Mouse (Mus musculus) inflammation-experienced regulatory T-cells, adult 6 months (primary cell): Measurements from ENCODE around the gene Man2b1. TPM values are rescaled to one million over a fixed set of nuclear protein-coding genes. Genes with fewer than 3 reads are reported as not detected.
"Not testable (repeated sequence)": the region's sequence is repeated elsewhere in the genome, so short reads cannot be mapped to it uniquely, and the experiment has no call there.

Experiments
- ATAC-seq: one replicate; pipeline ENCODE4 v1.8.0; 2017
- polyA plus RNA-seq, 3 experiments: library from polyadenylated mRNA; unstranded; fragments of 100-300 nt; shearing (Covaris generic); gene quantifications; one replicate each; pipeline ENCODE4 v1.2.1; 2017

Man2b1 gene
- polyA plus RNA-seq, 3 experiments from 2014 or later = 80.8 to 94.7 (median 83.8) TPM

DNA sequence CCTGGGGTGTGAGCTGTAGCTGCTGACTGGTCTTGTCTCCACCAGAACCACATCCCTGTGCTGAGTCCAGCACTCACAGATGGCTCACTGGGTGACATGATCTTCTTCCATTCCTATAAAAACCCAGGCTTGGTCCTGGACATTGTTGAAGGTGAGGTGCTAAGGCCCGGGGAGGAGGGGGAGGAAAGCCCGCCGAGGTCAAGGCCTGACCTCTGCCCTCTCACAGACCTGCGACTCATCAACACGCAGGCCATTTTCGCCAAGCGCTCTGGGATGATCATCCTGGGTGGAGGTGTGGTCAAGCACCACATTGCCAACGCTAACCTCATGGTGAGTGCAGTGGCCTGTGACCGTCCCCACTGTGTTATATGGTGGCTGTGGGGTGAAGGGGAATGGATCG lies 8.9 kb upstream of the Man2b1 start:
- no peak for ATAC-seq

- no peak for ATAC-seq
Measured at GRCm38 (mm10) chr8:85074617-85075016, 8.5 kb upstream of the Man2b1 start.

DNA sequence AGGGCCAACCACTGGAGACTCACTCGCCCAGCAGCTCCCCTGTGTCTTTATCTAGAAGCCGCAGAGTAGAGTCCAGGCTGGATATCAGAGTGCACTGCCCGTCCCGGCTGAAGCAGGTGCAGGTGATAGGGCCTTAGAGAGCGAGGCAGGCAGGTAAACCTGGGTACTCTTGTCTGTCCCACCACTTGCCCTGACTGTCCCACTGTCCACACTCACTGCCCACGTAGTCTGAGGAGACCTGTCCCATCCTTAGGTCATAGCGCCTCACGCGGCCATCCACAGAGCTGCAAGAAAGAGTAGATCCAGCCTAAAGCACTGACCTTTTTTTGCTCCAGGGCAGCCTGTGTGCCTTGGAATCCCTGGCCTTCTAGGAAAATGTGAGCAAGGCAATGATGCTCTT lies 7.1 kb upstream of the Man2b1 start:
- ATAC-seq = no peak

DNA sequence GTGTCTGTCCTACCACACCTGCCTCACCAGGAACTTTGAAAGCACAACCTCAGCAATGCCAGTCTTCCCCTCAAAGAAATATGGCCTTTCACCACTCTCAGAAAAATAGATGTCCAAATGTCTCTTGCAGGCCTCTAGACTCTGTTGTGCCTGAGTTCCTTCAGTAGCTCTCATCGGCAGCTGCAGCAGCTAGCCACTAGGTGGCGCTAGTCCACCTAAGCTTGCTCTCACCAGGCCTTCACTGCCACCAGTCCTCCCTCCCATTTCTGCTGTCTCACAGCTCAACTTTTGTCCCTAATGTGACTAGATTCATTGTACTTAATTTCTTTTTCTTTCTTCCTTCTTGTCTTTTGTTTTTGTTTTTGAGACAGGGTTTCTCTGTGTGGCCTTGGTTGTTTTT lies 6.1 kb upstream of the Man2b1 start:
- ATAC-seq = peak; percentile 62

DNA sequence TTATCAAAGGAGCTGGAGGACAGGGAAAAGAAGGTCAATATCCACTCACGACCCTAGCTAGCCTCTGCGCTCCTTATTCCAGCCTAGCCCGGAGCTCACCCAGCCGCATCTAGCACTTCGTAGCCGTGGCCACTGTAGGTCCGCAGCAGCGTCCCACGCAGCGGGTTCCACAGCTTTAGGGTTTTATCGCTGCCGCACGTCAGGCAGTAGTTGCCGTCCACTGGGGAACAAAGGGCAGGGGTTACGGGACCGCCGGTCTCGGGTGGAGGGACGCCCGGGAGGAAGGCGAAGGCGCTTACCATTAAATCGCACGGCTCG lies 2.9 kb upstream of the Man2b1 start:
- no peak for ATAC-seq

GRCm38 (mm10) chr8:85080532-85081215 lies 2.4 kb upstream of the Man2b1 start, which contains the start of gene Wdr83os:
TSS of gene Wdr83os (plus strand) at chr8:85080740.
- peak; percentile 18 for ATAC-seq

DNA sequence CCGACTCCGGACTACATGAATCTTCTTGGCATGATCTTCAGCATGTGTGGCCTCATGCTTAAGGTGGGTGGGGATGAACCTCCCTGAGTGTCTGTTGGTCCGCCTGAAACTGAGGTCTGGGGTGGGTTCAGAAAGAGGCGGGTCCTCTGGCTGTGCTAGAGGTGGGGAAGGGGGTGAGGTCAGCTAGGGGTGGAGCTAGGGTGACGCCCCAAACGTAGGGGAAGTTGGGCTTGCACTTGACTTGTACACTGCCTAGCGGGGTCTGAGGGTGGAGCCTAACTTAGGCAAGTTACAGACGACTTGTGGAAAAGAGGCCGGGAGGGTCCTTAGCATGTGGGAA lies 1.9 kb upstream of the Man2b1 start, which contains the start of gene Wdr83:
Gene Wdr83, minus strand, starts transcription at position 91 of the 340 bp plus-strand sequence.
- peak; percentile 27 for ATAC-seq

DNA sequence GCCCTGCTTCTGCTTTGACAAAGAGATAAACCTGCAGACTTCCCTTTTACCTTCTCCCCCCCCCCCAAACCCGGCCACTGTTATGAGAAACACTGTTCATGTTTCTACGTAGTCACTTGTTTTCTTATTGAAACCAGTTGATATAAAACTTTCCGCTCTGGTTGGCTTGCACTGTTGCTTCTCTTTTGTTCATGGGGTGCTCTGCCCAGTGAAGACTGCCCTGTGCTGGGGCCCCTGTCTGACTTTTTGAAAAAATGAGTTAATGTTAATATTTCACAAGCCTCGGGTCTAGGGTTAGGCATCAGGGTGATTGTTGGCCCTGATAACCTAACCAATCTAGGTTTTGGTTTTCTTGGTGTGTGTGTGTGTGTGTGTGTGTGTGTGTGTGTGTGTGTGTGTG lies 901 bp upstream of the Man2b1 start:
- ATAC-seq = not testable (repeated sequence)

DNA sequence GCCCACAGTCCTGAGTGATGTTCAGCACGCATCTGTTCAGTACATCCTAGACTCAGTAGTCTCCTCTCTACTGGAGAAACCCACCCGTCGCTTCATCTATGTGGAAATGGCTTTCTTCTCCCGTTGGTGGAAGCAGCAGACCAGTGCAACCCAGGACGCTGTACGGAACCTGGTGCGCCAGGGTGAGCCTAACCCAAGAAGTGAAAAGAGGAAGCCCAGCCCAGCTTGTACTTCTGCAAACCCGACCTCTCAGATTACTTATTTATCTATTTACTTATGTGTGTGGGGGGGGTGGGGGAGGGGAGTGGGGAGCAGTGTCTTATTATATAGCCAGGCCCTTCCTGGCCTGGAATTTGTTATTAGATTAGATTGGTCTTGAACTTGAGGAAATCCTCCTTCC lies 1.6 kb downstream of the Man2b1 start:
- no peak for ATAC-seq

- no peak for ATAC-seq
Measured at GRCm38 (mm10) chr8:85086238-85086637, 3.2 kb downstream of the Man2b1 start.

- no peak for ATAC-seq
Measured at GRCm38 (mm10) chr8:85088771-85089170, 5.7 kb downstream of the Man2b1 start.

- no peak for ATAC-seq
Measured at GRCm38 (mm10) chr8:85090856-85091255, 7.8 kb downstream of the Man2b1 start.

GRCm38 (mm10) chr8:85091526-85092090 lies 8.5 kb downstream of the Man2b1 start:
- no peak for ATAC-seq

DNA sequence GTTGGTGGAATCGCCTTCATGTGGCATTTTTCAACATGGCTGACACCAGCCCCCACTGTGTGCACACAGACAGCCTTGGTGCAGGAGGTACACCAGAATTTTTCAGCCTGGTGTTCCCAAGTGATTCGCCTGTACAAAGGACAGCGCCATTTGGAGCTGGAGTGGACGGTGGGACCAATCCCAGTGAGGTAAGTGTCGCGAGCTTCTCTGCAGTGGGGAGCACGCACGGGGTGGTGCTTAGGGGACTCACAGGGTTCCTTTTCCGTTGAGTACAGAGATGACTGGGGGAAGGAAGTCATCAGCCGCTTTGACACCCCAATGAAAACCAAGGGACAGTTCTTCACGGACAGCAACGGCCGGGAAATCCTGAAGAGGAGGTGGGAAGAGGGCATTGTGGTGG lies 12.0 kb downstream of the Man2b1 start:
- no peak for ATAC-seq

DNA sequence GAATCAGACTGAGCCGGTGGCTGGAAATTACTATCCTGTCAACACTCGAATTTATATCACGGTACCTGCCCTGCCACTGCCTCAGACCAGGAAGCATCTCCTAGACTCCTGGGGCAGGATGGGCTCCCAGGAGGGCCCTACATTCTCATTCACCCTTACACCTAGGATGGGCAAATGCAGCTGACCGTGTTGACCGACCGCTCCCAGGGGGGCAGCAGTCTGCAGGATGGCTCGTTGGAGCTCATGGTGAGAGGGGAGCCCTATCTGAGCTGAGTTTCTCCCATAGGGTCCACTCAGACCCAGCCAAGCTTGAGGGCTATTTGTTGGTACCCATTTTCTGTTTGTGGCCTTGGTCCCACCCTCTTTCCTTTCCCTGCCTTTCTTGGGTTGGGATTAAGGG lies 12.5 kb downstream of the Man2b1 start:
- no peak for ATAC-seq

DNA sequence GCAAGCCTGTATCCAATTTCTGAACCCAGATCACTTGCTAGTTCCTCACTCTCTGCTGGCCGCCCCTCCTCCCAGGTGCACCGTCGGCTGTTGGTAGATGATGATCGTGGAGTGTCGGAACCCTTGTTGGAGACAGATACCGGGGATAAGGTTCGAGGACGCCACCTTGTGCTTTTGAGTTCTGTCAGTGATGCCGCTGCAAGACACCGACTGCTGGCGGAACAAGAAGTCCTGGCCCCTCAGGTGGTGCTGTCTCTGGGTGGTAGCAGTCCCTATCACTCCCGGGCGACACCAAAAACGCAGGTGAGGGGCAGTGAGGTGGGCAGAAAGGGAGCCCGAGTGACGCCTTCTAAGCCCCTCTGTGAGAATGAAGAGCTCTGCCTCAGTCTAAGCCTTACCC lies 13.1 kb downstream of the Man2b1 start:
- ATAC-seq = no peak

DNA sequence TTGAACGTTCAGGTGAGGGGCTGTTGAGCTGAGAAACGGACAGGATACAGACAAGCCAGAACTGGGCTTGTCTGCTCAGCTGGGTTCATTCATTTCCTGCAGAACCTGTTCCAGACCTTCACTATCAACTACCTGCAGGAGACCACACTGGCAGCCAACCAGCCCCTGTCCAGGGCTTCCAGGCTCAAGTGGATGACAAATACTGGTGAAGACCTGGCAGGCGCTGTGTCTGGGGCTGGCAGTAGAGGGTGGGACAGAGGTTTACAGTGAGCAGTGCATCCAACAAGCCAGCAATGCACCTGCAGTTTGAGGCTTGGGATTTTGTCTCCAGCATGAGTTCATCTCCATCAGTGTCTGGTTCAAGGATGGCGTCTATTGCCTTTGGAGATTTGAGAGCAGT lies 13.8 kb downstream of the Man2b1 start:
- no peak for ATAC-seq

- ATAC-seq = no peak
Measured at GRCm38 (mm10) chr8:85100076-85100665, 17.1 kb downstream of the Man2b1 start.

DNA sequence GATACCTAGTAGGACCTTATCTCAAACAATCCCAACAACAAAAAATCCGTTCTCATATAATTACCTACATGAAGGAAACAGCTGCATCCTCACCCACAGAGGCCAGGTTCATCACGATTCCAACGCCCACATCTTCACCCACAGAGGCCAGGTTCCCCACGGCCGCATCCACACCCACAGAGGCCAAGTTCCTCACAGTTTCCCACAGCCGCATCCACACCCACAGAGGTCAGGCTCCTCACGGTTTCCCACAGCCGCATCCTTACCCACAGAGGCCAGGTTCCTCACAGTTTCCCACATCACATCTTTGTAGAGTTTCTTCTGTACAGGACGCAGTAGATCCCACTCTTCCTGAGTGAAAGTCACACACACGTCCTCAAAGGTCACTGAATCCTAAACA lies 30.2 kb downstream of the Man2b1 start:
- no peak for ATAC-seq

- no peak for ATAC-seq
Measured at GRCm38 (mm10) chr8:85115501-85115900, 32.4 kb downstream of the Man2b1 start.

DNA sequence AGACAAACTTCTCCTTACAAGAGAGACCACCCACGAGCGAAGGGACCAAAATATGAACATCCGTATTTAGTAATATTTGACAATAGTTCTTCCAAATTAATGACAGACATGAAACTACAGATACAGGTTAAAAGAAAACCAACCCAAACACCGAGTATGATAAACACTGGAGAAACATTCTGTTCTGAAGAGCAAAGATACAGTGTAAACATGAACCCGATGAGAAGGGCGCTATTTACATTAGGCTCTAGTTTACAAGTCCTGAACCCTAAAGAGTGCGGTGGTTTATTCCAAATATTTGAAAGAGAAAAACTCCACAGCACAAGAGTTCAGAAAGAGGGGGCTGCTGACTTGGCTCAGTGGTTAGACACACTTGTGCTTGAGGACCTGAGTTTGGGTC lies 33.9 kb downstream of the Man2b1 start:
- ATAC-seq = no peak

- ATAC-seq = no peak
Measured at GRCm38 (mm10) chr8:85119052-85119981, 36.2 kb downstream of the Man2b1 start.

- not testable (repeated sequence) for ATAC-seq
Measured at GRCm38 (mm10) chr8:85120251-85120650, 37.2 kb downstream of the Man2b1 start.
